Comparison of ENCODE assay signal across 9 mouse cellular contexts in genomic region chr17:80008847-80009246, GRCm38 (mm10). TPM values are rescaled to one million over a fixed set of nuclear protein-coding genes. Genes with fewer than 3 reads are reported as not detected.
DNase-seq lines count a peak whose midpoint lies in the region; ATAC-seq and TF ChIP-seq lines count a peak whose summit lies in the region.
"Had no signal": no experiment of that assay in that cellular context is flagged by ENCODE, and none has a peak within 500 bp of the region (broad histone marks: within the 10 kb centered on the region; RNA-seq: fewer than 3 reads in every experiment).

No protein-coding gene starts in this region.

- TF ChIP-seq CTCF in forebrain, postnatal 0 days (IDR thresholded peaks at IDR 0.05; ENCODE audit: low read depth): no peak

- H3K27ac ChIP-seq in forebrain, postnatal 0 days (ENCODE audit: low read depth, low read length): peak overlapping the region; percentile 42; the same call in 1 of the 2 replicates
- H3K27ac ChIP-seq: limb, embryonic 15.5 days had no signal

- no peak overlapping the region for H3K9ac ChIP-seq in forebrain, postnatal 0 days
- H3K9ac ChIP-seq: limb, embryonic 15.5 days had no signal

- H3K36me3 ChIP-seq in forebrain, postnatal 0 days (ENCODE audit: insufficient read depth): no peaks in the 10 kb centered on the region
- H3K36me3 ChIP-seq: limb, embryonic 15.5 days had no signal

- intact Hi-C loops in left cerebral cortex, postnatal 4 days (cut with DNase I): no loop called here
- intact Hi-C loops in left cerebral cortex, postnatal 36 days (cut with DNase I): loop anchor here (5.0 kb wide), 1 partner anchor 147 kb away; no protein-coding TSS in a partner anchor

- peak; percentile 52; the same call in 1 of the 2 replicates for ATAC-seq in forebrain, postnatal 0 days

- H3K9me3 ChIP-seq in forebrain, postnatal 0 days (ENCODE audit: low read length): no peaks in the 10 kb centered on the region
- H3K9me3 ChIP-seq: limb, embryonic 15.5 days had no signal

- H3K4me2 ChIP-seq in forebrain, postnatal 0 days (ENCODE audit: low read depth): no peak overlapping the region
- H3K4me2 ChIP-seq: limb, embryonic 15.5 days had no signal

- WGBS in forebrain, postnatal 0 days: 8% methylated on average over 5 of the region's 5 CpGs

- DNase-seq in left cerebral cortex, postnatal 4 days: peak; percentile 67
- DNase-seq in left cerebral cortex, postnatal 36 days (ENCODE audit: low spot score in 2 of 2): no peak
- DNase-seq in brain, adult 2 months (ENCODE audit: low read depth, low spot score): peak; percentile 61
- peak; percentile 87 for DNase-seq in forebrain, postnatal 0 days
- DNase-seq in kidney, adult 9 months: peak; percentile 40
- DNase-seq in lung, postnatal 25 days (ENCODE audit: low spot score): peak; percentile 63
- peak; percentile 65 for DNase-seq in testis, postnatal 10 days (ENCODE audit: low spot score)
- DNase-seq in T-cell, adult 2 months (ENCODE audit: low spot score): no peak

- H3K4me1 ChIP-seq in forebrain, postnatal 0 days (ENCODE audit: insufficient read depth): peaks cover 8% of the 10 kb centered on the region; the same call in 1 of the 2 replicates

- no peak overlapping the region for H3K4me3 ChIP-seq in forebrain, postnatal 0 days (ENCODE audit: low read depth, low read length)
- H3K4me3 ChIP-seq: limb, embryonic 15.5 days had no signal

- H3K27me3 ChIP-seq in forebrain, postnatal 0 days (ENCODE audit: insufficient read depth, low read length): no peaks in the 10 kb centered on the region
- H3K27me3 ChIP-seq: limb, embryonic 15.5 days had no signal

RNA-seq across cellular contexts. Expression of gene Hnrnpll, which starts 53.3 kb away (rescaled TPM):
- 10 to 100 TPM; 86.5 to 92.9 TPM for total RNA-seq in left cerebral cortex, postnatal 4 days (2021)
- total RNA-seq in left cerebral cortex, postnatal 36 days (2021): 10 to 100 TPM; 51.4 to 58.4 TPM
- total RNA-seq in forebrain, postnatal 0 days (2014; rRNA removed): 60.2 and 67.6 TPM in 2 replicates
- polyA plus RNA-seq in forebrain, postnatal 0 days (2015; fragmentation: Nextera tagmentation; extraction: Ambion mirVana): 42.3 and 49.7 TPM in 2 replicates

Comparison
In these comparisons a context has a peak if more than half of its experiments do, and no peak if none do; other contexts are left out.
1. DNase-seq: peak in left cerebral cortex, postnatal 4 days (single experiment), brain, adult 2 months (single experiment), forebrain, postnatal 0 days (single experiment), kidney, adult 9 months (single experiment), lung, postnatal 25 days (single experiment) and testis, postnatal 10 days (single experiment); none in left cerebral cortex, postnatal 36 days (0 of 2) and T-cell, adult 2 months (single experiment).